Mouse (Mus musculus) neutrophil, adult 83 days (primary cell): ENCODE results near the gene Gm6676. TPM values are rescaled to one million over a fixed set of nuclear protein-coding genes. Genes with fewer than 3 reads are reported as not detected.

Experiments used
- total RNA-seq, 2 experiments: library from RNA; stranded (reverse); gene quantifications; one replicate each; pipeline ENCODE4 v1.2.4; 2023

Gene Gm6676
- total RNA-seq, result not detected

DNA sequence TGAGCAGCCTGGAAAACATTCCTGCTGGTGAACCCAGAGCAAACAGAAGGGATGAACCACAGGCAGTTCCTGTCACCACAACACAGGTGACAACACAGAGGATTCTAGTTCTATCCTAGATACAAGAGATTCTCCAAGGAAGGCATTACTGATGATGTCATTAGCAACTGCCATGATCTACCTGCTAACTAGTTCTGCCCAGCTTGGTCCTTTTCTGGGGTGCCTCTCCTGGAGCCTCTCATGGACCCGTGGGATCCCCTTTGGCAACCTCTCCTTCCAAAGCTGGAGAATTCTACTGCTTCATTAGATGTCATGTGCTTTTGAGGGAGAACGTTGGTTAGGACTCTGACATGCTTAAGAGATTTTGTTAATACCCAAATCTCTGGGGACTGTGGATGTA is at the start of gene Gm6676:
Gene Gm6676, minus strand, starts transcription at position 101 of the 400 bp plus-strand sequence.

DNA sequence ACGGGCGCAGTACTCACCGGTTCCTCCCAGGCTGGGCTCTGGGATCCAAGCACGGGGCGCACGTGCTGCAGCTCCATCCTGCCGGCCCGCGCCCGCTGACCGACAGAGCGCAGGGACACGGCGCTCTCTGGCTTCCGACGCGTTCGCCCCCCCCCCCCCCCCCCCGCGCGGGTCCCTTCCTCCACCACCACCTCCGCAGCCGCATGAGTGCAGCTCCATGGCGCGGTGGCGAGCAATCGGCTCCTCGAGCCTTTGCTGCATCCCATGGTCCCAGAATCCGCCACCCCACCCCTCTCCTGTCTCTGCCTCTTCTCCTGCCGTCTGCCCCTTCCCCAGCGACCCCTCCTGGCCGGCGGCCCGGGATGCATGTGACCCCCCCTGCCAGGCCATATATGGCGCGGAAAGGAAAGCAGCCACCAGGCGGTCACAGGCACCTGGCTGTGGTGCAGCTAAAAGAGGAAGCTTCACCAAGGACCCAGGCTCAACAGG is 49.3 kb upstream of the Gm6676 start, which contains the start of gene Gm3512:
Gene Gm3512, minus strand, starts transcription at position 51 of the 489 bp plus-strand sequence.

DNA sequence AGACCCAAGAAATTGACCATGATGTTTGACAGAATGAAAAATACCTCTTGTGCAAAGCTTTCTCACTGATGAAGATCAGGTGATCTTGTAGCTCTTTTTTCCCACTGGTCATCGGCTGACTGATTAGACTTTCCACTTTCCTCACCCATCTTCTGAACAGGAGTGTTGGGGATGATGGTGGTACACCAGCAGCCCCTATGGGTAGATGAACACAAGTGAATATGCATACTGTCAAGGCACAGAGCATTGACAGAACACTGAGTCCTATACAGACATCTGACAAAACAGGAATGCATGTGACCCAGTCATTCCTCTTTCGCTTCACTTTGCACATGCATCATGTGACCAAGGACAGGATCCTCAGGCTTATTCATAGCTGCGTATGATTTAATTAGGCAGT is 24.7 kb downstream of the Gm6676 start, which contains the start of gene Gm3696:
Gene Gm3696, minus strand, starts transcription at position 101 of the 400 bp plus-strand sequence.

Other genes starting within 250 kb of the Gm6676 start
- gene Gm3667, start 235.4 kb downstream of the Gm6676 start, total RNA-seq, result not detected
- gene Gm6356, start 151.6 kb downstream of the Gm6676 start, total RNA-seq, result not detected
- gene Gm10406, start 98.0 kb downstream of the Gm6676 start, total RNA-seq, result not detected
- not detected for gene Gm3685, start 80.4 kb downstream of the Gm6676 start, total RNA-seq
- gene Gm3696, start 24.8 kb downstream of the Gm6676 start, total RNA-seq, result not detected
- gene Gm3512, start 49.1 kb upstream of the Gm6676 start, total RNA-seq, result not detected
- not detected for gene Gm16434, start 69.1 kb upstream of the Gm6676 start, total RNA-seq
- not detected for gene Gm3727, start 139.3 kb upstream of the Gm6676 start, total RNA-seq
- not detected for gene Gm3739, start 189.6 kb upstream of the Gm6676 start, total RNA-seq
- not detected for gene Gm5797, start 207.0 kb upstream of the Gm6676 start, total RNA-seq
- not detected for gene Gm8374, start 239.7 kb upstream of the Gm6676 start, total RNA-seq